Mouse (Mus musculus) embryonic facial prominence, embryonic 15.5 days (tissue): ENCODE results near the gene Coro1c. TPM values are rescaled to one million over a fixed set of nuclear protein-coding genes. Genes with fewer than 3 reads are reported as not detected.

Experiments
- polyA plus RNA-seq: library from polyadenylated mRNA; unstranded; fragments of >200 nt; fragmentation: Nextera tagmentation; extraction: Ambion mirVana; gene quantifications from 2 replicates; pipeline ENCODE4 v1.2.1, GENCODE M21; 2015

Coro1c gene
- polyA plus RNA-seq, 1 experiment from 2014 or later: 99.0 TPM

Other genes with a start within 250 kb of the Coro1c start
- not detected in 2 replicates for gene 1700069L16Rik, start 184.0 kb downstream of the Coro1c start, polyA plus RNA-seq
- 8.5 and 8.7 TPM in 2 replicates for gene Ficd, start 173.0 kb downstream of the Coro1c start, polyA plus RNA-seq
- gene Sart3, start 136.2 kb downstream of the Coro1c start, polyA plus RNA-seq: 47.9 and 48.0 TPM in 2 replicates
- gene Iscu, start 136.0 kb downstream of the Coro1c start, polyA plus RNA-seq: 102 and 106 TPM in 2 replicates
- gene Tmem119, start 108.2 kb downstream of the Coro1c start, polyA plus RNA-seq: 197 and 220 TPM in 2 replicates
- 5.3 TPM in 2 replicates for gene Selplg, start 76.1 kb downstream of the Coro1c start, polyA plus RNA-seq
- gene Ssh1, start 85.1 kb upstream of the Coro1c start, polyA plus RNA-seq: 10.7 and 12.8 TPM in 2 replicates
- not detected in 2 replicates for gene Dao, start 94.9 kb upstream of the Coro1c start, polyA plus RNA-seq
- gene Usp30, start 156.7 kb upstream of the Coro1c start, polyA plus RNA-seq: 12.6 and 12.7 TPM in 2 replicates
- gene Svop, start 182.8 kb upstream of the Coro1c start, polyA plus RNA-seq: 0.38 and 0.48 TPM in 2 replicates
- 10.7 and 11.1 TPM in 2 replicates for gene Alkbh2, start 219.5 kb upstream of the Coro1c start, polyA plus RNA-seq
- 37.1 and 38.2 TPM in 2 replicates for gene Ung, start 221.6 kb upstream of the Coro1c start, polyA plus RNA-seq
- 2.0 and 2.6 TPM in 2 replicates for gene Acacb, start 237.8 kb upstream of the Coro1c start, polyA plus RNA-seq